Mouse (Mus musculus): ENCODE results near the gene Cyth3.

Cyth3 gene

DNA sequence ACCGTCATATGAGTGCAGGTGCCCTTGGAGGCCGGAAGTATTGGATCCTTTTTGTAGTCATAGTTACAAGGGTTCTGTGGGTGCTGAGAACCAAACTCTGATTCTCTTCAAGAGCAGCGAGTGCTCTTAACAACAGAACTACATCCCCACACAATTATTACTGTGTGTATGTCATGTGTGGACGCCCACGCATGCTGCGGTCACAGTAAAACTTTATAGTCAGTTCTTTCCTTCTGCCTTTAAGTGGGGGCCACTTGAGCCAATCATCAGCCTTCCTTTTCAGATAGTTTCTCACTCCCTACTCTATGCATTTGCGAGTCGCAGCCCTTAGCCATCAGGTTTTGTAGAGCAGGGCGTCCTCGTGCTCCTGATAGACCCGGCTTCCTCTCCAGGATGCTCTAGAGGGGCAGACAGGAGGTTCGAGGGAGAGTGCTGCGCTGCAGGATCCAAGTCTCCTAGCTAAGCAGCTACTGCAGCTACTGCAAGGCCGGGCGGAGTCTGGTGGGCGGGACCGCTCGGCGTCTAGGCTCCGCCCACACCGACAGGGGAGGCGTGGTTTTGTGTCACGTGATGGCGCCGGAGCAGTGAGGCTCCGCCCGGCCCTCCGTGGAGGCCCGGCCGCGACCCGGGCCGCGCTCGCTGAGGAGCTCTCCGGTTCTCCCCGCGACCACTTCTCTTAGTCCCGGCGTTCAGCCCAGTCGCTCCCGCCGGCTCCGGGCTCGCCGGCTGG, at the start of gene Cyth3:
Cyth3 (plus strand) TSS at position 555 of the 730 bp plus-strand sequence.
- peak; percentile 96 for DNase-seq

DNA sequence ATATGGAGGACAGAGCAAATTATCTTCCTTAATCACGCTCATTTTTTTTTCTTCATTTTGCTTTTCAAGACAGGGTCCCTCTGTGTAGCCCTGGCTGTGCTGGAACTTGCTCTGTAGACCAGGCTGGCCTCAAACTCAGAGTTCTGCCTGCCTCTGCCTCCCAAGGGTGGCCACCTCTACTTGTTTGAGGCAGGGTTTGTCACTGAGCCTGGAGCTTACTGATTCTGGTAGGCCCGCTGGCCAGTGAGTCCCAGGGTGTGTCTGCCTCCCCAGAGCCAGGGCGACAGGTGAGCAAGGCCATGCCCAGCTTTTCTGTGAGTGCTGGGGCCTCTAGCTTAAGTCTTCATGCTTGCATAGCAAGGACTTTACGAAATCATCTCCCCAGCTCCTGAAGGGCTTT, 49.2 kb upstream of the Cyth3 start:
- no peak for DNase-seq

DNA sequence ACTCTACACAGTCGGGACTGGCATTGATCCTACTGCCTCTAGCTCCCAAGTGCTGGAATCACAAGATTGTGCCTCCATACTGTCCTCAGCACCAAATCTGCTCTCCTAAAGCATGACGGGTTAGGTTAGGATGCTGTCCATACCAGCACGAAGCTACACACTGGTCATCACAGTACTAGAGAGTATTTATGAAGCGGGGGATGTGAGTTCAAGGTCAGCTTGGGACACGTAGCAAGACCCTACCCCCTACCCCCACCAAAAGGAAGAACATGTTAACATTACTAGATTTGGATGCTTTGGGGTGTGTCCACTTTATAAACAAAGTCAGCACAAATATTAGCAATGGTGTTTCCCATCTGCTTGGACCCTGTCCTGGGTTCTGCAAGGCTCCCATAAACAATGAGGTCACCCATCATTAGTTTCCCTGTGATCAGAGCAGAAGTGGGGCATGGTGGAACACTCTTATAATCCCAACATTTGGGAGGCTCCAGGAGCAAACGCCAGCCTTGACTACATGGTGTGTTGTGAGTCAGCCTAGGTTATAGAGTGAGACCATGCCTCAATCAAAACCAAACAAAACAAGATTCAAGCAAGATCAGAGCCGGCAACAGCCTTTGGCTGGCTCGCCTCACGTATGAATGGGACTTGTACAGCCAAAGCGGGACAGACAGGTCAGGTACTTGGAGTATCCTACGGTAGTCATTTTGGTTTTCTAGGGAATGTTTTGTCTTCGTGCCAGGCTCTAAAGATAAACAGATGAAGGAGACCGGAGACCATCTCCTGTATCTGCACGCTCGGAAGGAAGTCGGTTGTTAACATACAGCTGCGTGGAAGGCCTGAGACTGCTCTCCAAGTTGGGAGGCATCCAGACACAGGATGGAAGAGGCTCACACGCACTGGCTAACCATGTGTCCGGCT, 47.7 kb upstream of the Cyth3 start:
- no peak for DNase-seq

DNA sequence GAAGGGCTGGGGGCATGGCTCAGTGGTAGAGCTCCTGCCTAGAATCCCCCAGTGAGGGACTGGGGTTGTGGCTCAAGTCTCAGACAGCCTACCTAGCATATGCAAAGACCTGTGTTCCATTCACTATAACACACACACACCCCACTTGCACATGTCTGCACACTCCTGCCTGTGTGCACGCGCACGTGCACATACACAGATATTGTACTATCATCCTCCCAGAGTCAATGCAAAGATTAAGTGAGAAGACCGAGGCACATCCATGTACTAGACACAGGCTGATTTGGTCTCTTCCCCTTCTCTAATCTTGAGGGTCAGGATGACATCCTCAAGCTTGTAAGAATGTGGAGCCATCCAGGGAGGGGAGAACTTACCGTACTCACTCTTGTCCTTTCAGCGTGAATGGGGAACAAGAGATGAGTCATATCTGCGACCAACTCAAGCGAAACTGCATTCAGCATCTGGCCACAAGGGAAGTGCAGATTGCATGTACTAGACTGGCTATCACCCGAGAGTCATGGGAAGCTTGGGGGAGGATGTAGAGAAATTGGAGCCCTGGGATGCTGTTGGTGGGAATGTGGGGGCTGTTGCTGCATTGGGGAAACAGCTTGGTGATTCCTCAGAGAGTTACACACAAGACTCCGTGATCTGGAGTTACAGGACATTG, 42.6 kb upstream of the Cyth3 start:
- DNase-seq, result peak; percentile 69

DNA sequence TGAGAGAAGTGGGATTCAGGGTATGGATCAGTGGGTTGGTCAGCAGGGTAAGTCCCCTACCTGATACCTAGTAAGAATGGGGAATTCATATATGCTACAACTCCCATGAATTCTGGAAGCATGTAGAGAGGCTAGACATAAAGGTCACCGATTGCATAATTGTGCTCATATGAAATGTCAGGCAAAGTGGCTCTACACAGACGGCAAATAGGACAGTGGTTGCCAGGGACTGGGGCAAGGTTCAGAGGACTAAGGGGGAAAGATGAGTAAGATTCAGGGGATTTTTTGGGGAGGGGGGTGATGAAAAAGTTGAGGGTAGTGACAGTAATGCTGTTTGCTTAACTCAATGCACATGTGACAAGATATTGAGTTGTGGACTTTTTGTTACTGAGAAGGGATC, 41.3 kb upstream of the Cyth3 start:
- DNase-seq, result no peak

DNA sequence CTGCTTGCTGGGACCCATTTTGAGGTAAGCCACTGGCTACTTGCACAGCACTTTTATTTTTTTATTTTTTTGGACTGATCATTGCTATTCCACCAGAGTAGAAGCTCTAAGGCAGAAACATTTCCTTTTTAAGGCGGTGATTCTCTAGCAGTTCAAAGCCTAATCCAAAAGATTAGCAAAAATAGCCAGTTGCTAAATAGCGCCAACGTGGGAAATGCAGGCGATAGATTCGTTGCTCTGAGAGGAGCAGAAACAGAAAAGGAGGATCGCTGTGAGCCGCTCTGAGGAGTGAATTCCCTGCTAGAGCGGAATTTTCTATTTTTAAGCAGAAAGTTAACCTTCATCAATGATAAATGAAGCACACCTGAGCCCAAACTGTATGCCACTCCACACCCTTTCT, 40.4 kb upstream of the Cyth3 start:
- DNase-seq, result peak; percentile 38

DNA sequence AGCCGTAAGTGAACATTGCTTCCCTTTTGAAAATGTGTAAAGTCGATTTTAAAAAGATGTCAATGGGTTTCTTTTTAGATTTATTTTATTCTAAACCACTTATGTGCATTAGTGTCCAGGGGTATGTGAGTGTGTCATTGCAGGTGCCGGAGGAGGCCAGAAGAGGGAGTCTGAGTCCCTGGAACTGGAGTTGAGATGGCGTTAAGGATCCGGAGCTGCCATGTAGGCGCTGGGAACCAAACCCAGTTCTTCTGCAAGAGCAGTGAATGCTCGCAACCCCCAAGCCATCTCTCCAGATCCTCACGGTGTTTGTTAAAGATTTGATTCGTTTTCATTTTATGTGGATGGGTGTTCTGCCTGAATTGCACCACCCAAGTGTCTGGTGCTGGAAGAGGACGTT, 39.2 kb upstream of the Cyth3 start:
- DNase-seq, result no peak

DNA sequence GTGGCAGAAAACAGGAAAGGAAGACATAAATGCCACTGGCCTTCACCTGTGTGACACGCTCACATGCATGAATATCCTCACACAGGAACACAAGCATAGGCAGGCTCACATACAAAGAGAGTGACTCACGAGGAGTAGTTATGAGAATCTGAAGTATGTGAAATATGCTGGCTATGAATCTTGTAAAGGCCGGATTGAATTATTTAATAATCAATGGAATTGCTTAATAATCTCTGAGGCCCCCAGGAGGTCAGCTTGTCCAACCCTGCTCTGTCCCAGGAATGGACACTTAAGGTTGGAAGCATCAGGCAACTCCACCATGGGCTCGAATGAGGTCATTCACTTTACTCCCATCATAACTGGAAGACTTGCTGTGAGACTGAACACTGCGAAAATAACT, 37.3 kb upstream of the Cyth3 start:
- DNase-seq, result no peak

DNA sequence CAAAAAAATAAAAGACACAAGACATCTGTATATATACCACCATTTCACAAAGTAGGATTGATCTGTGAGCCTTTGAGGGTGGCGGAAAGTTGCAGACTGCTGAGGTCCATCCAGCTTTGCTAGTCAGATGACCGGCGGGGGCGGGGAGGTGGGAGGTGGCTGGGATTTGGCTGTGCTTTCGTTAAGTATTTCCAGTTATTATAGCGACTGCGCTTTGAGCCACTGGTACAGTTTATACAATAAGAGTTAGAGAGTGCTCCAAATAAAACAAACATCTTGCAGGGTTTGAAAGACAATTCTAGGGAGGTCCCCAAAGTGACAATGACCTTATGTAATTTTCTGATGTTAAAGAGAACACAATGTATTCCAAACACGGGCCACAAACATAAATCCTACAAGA, 35.9 kb upstream of the Cyth3 start:
- DNase-seq, result no peak

DNA sequence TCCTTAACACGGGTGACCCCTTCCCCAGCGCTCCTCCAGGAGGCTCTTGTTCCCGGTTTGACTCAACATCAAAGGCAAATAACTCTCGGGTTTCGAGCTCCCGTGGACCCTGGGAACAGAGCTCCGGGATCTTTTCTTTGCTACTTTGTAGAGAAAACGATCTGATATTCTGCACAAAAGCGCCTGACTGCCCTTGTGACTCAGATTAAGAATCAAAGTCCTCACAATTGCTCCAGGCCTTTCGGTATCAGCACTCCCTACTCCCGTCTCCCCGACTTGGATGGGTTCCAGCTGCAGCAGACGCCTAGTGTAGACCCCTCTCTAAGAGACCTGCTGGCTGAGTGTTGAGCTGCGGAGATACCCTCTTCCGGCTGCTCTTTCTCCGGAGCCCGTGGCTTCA, 33.1 kb upstream of the Cyth3 start:
- DNase-seq, result no peak

DNA sequence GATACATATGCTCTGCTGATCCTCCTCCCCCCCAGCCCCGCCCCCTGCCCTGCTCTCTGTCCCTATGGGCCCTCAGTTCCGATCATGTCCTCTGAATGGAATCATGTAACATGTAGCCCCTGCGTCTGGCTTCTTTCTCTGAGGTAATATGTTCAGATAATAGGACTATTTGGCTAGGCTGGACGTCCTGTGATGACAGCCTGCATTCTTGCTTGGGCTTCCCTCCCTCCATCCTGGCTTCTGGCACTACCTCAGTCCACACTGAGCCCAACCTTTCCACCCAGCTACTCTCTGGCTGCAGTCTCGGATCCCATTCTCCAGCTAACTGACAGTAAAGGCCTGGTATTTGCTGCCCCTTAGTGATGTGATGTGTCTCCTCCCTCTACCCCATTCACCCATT, 29.3 kb upstream of the Cyth3 start:
- DNase-seq, result no peak

DNA sequence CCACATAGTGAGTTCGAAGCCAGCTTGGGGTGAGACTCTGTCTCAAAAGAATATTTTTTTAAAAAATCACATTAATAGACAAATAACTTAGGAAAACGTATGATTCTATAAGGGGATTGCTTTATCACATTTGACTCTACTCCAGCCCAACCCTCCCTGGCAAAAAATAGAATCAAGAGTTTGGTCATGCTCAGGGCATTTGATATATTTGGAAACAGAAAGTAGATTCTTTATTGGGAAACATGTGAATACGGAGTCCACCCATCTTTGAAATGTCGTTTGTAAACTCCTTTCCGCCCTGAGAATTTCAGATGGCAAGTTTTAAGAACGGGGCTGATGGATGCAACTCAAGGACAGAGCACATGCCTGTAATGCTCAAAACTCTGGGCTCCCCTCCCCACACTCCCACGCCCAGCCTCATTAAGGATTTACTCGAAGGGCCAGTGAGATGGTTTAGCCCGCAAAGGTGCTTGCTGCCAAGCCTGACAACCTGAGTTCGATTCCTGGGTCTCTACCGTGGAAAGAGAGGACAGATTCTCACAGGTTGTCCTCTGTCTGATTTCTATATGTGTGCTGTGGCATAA, 28.6 kb upstream of the Cyth3 start:
- no peak for DNase-seq

DNA sequence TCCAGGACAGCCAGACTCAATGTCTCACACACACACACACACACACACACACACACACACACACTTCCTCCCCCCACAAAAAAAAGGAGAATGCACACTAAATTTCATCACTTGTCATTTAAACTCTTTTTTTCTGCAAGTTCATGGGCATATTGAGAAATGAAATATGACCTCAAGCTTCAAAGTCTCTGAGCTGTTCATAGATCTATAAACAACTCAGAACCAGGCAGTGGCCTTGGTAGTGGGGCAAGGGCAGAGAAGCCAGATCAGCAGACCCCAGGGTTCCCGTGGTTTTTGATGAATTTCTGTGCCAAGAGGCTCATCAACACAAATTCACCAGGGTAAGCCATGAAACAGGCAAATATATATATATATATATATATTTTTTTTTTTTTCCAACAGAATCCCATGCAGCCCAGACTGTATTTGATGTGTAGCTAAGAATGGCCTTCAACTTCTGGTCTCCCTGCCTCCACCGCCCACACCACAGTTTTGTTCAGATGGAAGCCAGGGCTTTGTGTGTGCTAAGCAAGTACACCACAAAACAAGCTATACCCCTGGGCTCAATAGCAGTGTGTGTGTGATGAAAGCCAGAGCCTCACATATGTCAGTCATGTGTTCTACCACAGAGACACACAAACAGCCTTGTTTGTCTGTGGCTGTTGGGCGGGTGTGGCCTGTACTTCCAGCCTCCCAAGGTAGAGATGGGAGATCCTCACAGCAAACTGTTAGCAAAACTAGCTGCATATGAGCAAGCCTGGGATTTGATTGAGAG, 27.8 kb upstream of the Cyth3 start:
- no peak for DNase-seq

DNA sequence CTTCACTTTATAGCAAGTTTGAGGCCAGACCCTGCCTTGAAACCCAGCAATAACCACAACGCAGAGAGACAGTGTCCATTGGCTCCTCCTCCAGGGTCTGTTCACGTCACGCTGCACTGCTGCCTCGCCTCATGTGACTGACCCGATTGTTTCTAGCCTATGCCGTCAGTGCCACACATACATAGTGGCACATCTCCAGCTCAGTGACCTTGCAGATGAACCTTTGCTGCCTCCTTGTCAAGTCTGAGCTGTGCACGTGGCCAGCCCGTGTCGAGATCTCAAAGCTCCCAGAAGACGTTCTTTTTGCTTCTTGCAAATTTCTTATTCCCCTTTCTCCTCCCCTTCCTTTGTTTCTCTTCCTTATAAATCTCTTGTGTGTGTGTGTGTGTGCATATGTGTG, 20.2 kb upstream of the Cyth3 start:
- no peak for DNase-seq

DNA sequence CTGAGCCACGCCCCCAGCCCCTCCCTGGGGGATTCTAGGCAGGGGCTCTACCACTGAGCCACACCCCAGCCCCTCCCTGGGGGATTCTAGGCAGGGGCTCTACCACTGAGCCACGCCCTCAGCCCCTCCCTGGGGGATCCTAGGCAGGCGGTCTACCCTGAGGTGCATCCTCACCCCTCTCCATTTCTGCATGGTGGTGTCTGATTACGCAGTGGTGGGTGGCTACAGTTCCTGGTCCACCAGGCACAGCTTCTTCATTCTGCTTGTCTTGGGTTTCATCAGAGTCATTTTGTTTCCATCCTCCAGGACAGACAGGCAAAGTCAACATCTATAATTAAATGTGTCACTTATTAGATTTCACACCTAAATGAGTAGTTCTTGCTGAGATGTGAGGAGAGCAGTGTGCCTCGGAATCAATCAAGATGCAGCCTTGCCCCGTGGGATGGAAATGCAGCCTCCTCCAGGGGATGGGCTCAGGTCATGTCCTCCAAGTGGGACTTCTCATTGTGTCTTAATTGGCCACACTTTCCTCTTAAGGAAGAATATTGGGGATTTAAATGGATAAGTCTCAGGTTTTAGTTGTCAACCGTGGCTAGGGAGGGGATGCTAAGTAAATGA, 18.0 kb upstream of the Cyth3 start:
- no peak for DNase-seq

DNA sequence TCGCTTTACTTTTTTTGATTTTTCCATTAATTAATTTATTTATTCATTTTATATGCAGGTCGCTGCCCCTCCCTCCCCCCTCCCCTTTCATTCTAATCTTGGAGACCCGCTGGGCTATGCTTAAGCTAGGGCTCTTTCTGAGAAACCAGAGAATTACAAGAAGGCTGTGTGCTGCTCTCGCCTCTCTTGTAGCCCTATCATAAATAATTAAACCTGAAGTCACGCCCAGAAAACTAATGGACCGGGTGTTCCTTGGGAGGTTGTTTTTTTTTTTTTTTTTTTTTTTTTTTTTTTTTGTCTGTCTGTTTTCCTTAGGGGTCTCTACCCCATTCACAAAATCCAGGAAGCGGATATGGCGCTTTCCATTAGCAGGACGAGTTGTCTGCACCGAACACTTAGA, 15.5 kb upstream of the Cyth3 start:
- DNase-seq, result no peak

DNA sequence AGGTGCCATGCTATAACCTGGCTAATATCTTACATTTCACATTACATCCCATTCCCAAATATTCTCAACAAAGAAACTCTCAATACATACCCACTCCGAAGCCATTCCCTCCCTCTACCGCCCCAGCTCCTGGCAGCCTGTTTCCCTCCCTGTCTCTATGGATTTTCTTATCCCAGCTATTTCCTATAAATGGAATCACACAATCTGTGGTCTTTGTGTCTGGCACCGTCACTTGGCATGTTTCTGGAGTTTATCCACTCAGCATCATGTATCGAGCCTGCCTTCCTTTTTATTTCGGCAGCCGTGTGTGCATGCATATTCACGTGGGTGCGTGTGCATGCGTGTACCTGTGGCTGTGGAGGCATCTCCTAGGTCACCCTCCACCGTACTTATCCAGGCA, 14.1 kb upstream of the Cyth3 start:
- DNase-seq, result no peak

DNA sequence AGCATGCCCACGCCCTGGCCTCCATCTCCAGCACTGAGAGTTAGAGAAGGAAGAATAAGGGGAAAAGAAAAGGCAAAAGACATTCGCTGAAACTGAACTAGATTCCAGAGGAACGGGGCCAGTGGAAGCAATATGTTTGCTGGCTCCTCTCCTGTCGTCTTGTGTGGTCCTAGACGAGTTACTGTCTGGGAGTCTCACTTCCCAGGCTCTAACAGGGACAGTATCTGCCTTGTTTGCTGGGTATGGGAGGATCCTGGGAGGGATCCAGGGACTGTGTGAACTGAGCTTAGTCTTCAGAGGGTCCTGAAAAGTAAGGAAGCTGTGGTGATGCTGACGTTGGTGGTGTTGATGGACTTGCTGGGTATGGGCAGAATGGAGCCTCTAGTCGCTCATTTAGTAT, 10.3 kb upstream of the Cyth3 start:
- DNase-seq, result no peak

DNA sequence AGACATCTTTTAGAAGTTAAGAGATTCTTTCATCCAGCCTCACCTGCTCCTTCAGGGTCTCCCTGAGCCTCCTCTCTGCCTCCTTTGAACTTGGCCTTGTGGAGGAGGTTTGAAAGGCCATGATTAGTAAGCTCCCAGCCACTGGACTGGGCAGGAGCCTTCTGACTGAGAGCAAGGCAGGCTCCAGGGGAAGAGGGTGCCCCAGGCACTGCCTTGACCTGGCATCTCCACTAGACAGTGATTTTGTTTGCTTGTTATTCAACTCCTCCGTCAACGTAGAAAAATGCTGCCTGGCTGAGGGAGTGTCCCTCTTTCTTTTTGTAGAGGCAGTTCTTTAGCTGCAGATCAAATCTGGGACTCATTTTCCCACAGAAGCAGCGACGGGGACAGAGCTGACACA, 9.0 kb upstream of the Cyth3 start:
- no peak for DNase-seq

DNA sequence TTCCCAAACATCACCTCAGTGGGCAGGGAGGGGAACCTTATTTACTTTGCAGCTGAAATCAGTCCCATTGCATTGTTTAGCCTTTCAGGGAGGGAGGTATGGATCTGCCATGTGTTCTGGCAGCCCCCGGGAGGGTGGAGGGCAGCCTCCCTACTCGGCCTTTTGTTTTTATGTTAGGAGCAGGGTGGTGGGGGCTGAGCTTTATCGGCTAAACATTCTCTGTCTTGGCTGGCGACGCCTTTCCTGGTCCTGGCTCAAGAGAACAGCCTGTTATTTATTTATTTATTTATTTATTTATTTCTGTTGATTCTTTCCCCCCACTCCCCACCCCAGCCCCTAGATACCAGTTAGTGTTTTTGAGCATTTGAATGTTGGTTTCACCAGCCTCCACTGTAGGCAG, 7.7 kb upstream of the Cyth3 start:
- DNase-seq, result no peak

DNA sequence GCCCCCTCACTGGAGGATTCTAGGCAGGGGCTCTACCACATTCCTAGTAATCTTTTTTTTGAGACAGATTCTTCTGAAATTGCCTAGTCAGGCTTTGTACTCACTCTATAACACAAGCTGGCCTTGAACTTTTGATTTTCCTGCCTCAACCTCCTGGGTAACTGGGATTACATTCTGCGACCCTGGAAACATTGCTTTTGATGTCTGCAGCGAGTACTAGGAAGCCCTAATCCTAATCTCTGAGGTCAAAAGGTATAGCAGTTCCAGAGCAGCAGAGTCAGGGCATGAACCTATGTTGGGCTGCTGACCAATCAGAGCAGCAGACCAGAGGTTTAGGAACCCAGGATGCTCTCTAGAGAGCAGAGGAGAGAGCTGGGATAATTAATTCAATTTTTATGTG, 6.9 kb upstream of the Cyth3 start:
- no peak for DNase-seq

DNA sequence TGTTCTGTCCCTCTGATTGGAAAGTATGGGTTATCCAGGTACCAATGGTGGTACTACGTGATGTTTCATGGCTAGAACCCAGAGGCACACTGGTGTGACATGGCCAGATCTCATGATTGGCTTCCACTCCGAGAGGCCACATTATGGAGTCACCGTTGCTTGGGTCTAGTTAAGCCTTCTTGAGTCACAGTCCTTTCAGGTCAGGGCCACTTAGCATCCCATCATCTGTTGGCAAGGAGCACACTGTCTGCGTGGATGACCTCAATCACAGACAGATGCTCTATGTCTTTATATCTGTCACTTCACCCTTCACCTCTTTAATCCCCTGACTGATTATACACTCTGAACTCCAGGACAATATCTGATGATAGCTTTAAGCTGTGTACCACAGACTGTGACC, 6.1 kb upstream of the Cyth3 start:
- DNase-seq, result no peak
